Mouse (Mus musculus) thymus, postnatal 10 days (tissue): ENCODE measurements at regions not wholly inside any gene's neighbourhood (a gene's known extent, or its start where the extent isn't known, plus 50 kb on each side); places are given as distances from the start of the nearest gene placed in this dataset.
A peak's percentile ranks its signal among the peaks of the same experiment; 100 is the strongest.
"Not testable (repeated sequence)": the region's sequence is repeated elsewhere in the genome, so short reads cannot be mapped to it uniquely, and the experiment has no call there.

Experiments used
- DNase-seq, 2 experiments: peaks; one replicate each; pipeline ENCODE4 v3.0.0; 2021; ENCODE audit warnings: low spot score in 2 of 2

DNA sequence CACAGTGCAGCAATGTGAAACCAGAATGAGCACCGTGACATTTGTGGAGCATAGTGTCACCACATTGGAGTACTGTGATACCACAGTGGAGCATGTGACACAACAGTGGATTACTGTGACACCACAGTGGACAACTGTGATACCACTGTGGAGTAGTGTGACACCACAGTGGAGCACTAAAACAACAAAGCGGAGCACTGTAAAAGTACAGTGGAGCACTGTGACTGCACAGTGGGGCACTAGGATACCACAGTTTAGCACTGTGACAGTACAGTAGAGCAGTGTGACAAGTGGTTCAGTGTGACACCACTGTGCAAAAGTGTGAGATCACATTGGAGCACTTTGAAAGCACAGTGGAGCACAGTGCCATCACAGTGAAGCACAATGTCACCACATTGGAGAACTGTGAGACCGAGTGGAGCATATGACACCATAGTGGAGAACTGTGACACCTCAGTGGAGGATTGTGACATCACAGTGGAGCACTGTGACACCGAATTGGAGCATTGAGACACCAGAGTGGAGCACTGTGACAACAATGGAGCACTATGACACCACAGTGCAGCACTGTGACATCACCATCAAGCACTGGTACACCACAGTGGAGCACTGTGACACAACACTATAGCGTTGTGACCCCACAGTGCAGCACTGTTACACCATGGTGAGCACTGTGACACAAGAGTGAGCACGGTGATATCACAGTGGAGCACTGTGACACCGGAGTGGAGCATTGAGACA, 86.6 kb upstream of the Vmn1r2 start:
- peak; percentile 3 to 17 for DNase-seq

DNA sequence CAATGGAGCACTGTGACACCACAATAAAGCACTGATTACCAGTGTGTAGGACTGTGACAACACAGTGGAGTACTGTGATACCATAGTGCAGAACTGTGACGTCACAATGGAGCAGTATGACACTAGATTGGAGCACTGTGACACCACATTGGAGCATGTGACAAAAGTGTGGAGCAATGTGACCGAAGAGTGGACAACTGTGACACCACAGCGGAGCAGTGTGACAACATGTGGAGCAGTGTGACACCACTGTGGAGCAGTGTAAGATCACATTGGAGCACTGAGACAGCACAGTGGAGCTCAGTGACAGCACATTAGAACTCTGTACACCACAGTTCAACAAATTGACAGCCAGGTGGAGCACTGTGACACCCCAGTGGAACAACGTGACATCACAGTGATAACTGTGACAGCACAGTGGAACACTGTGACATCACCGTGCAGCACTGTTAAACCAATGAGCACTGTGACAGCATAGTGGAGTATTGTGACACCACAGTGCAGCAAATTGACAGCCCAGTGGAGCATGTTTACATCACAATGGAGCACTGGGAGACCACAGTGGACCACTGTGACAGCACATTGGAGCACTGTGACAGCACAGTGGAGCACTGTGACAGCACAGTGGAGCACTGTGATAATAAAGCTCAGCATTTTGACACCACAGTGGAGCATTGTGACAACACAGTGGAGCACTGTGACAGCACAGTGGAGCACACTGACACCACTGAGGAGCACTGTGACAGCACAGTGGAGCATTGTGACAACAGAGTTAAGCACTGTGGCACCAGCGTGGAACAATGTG, 85.8 kb upstream of the Vmn1r2 start:
- DNase-seq, result peak in 1 of 2 experiments; percentile 2

DNA sequence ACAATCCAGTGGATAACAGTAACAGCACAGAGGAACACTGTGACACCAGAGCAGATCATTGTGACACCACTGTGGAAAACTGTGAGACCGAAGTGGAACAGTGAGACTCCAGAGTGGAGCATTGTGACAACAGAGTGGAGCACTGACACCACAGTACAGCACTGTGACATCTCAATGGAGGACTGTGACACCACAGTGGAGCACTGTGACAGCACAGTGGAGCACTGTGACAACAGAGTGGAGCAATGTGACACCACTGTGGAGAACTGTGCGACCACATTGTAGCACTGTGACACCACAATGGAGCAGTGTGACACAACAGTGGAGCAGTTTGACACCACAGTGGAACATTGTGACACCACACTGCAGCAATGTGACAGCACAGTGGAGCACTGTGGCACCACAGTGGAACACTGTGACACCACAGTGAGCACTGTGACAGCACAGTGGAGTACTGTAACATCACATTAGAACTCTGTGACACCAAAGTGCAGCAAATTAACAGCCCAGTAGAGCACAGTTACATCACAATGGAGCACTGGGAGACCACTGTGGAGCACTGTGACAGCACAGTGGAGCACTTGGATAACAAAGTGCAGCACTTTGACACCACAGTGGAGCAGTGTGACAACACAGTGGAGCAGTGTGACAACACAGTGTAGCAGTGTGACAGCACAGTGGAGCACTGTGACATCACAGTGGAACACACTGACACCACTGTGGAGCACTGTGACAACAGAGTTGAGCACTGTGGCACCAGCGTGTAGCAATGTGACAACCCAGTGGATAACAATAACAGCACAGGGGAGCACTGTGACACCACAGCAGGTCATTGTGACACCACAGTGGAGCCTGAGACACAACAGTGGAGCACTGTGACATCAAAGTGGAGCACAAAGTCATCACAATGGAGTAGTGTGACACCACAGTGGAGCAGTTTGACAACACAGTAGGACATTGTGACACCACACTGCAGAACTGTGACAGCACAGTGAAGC, 84.9 kb upstream of the Vmn1r2 start:
- no peak for DNase-seq

DNA sequence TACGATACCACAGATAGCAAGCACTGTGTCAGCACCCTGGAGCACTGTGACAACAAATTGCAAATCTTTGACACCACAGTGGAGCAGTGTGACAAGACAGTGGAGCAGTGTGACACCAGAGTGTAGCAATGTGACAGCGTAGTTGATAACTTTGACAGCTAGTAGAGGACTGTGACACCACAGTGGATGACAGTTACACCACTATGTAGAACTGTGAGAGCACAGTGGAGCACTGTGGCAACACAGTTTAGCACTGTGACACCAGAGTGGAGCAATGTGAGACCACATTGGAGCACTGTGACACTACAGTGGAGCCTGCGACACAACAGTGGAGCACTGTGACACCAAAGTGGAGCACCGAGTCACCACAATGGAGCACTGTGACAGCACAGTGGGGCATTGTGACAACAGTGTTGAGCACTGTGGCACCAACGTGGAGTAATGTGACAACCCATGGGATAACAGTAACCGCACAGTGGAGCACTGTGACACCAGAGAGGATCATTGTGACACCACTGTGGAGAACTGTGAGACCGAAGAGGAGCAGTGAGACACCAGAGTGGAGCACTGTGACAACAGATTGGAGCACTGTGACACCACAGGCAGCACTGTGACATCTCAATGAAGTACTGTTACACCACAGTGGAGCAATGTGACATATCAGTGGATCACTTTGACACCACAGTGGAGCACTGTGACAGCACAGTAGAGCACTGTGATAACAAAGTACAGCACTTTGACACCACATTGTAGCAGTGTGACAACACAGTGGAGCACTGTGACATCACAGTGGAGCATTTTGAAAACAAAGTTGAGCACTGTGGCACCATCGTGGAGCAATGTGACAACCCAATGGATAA, 83.7 kb upstream of the Vmn1r2 start:
- peak in 1 of 2 experiments; percentile 38 for DNase-seq

DNA sequence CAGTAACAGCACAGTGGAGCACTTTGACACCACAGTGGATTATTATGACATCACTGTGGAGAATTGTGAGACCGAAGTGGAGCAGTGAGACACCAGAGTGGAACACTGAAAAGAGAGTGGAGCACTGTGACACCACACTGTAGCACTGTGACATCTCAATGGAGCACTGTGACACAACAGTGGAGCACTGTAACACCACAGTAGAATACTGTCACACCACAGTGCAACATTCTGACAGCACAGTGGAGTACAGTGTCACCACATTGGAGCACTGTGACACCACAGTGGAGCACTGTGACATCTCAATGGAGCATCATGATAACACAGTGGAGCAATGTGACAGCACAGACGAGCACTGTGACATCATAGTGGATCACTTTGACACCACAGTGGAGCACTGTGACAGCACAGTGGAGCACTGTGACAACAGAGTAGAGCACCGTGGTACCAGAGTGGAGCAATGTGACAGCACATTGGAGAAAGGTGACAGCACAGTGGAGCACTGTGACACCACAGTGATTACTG, 83.0 kb upstream of the Vmn1r2 start:
- no peak for DNase-seq

DNA sequence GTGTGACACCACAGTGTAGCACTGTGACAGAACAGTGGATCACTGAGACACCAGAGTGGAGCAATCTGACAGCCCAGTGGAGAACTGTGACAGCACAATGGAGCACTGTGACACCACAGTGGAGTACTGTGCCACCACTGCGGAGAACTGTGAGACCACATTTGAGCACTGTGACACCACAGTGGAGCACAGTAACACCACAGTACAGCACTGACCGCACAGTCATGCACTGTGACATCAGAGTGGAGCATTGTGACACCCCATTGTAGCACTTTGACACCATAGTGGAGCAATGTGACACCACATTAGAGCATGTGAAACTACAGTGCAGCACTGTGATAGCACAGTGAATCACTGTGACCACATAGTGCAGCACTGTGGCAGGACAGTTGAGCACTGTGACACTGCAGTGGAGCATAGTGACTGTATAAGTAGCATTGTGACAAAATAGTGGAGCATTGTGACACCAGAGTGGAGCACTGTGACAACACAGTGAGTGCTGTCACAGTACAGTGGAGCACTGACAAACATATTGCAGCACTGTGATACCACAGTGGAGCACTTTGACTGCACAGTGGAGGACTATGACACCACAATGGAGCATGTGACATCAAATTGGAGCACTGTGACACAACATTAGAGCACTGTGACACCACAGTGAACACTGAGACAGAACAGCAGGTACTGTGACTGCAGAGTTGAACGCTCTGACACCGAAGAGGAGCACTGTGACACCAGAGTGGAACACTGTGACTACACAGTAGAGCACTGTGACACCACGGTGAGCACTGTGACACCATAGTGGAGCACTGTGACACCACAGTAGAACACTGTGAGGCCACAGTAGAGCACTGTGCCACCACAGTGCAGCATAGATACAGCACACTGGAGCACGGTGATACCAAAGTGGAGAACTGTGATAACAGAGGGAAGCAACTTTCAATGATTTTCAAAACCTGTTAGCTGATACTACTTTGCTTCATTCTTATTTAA, 81.4 kb upstream of the Vmn1r2 start:
- DNase-seq, result peak in 1 of 2 experiments; percentile 3

DNA sequence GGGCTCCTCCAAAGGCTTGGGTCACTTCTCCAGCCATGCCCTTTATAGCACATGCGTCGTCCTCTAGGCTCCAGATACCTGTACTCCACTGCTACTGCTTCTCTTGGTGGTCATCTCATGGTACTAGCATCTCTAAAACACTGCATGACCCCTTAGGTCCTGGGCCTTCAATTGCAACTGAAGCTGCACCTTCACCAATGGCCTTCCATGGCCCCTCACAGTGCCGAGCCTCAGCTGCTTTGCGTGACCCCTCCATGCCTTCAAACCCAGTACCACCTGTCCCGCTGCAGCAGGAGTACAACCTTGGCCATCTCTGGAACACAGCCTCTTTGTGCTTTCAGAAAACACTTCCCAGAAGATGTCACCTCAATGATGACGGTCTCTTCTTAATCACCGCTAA, 79.5 kb upstream of the Vmn1r2 start:
- DNase-seq, result not testable (repeated sequence)

DNA sequence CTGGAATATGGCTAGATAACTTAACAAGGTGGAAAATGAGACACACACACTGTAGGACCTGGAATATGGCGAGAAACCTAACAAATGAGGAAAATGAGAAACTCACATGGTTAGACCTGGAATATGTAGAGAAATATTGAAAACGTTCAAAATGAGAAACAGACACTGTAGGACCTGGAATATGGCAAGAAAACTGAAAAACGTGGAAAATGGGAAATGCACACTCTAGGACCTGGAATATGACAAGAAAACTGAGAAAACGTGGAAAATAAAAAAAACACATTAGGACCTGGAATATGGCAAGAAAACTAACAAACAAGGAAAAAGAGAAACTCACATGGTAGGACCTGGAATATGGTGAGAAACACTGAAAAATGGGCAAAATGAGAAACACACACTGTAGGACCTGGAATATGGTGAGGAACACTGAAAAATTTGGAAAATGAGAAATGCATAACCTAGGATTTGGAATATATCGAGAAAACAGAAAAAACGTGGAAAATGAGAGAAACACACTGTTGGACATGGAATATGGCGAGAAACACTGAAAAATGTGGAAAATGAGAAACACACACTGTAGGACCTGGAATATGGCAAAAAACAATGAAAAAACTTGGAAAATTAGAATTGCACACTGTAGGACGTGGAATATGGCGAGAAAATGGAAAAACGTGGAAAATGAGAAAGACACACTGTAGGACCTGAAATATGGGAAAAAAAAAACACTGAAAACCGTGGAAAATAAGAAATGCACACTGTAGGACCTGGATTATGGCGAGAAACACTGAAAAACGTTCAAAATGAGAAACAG, 77.3 kb upstream of the Vmn1r2 start:
- DNase-seq, result no peak

DNA sequence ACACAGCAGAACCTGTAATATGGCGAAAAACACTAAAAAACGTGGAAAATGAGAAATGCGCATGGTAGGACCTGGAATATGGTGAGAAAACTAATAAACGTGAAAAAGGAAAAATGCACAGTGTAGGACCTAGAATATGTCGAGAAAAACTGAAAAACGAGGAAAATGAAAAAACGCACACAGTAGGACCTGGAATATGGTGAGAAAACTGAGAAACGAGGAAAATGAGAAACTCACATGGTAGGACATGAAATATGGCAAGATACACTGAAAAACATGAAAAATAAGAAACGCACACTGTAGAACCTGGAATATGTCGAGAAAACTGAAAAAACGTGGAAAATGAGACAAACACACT, 76.8 kb upstream of the Vmn1r2 start:
- DNase-seq, result no peak

DNA sequence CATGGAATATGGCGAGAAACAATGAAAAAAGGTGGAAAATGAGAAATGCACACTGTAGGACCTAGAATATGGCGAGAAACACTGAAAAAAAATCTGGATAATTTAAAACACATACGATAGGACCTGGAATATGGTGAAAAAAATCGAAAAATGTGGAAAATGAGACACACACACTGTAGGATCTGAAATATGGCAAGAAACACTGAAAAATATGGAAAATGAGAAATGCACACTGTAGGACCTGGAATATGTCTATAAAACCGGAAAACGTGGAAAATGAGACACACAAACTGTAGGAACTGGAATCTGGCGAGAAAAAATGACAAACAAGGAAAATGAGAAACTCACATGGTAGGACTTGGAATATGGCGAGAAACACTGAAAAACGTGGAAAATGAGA, 76.4 kb upstream of the Vmn1r2 start:
- no peak for DNase-seq
